Mouse (Mus musculus) forebrain, embryonic 16.5 days (tissue): ENCODE data around the gene Gng7. TPM values are rescaled to one million over a fixed set of nuclear protein-coding genes. Genes with fewer than 3 reads are reported as not detected.

ENCODE experiments used
- ATAC-seq: fragments of 200-750 bp; cut with Nextera tagmentation; 2 replicates; pipeline ENCODE4 v1.8.0; 2017; ENCODE audit warnings: mild to moderate bottlenecking, moderate library complexity
- H3K27ac ChIP-seq: fragments of 300-500 bp; sonication (generic); 2 replicates; pipeline ENCODE4 v1.5.1; 2014; ENCODE audit warnings: low read length, control low read depth
- H3K27me3 ChIP-seq: fragments of 300-500 bp; sonication (generic); replicated peaks from 2 replicates; pipeline ENCODE4 v1.6.1; 2014; ENCODE audit warnings: low read length; ENCODE audit not compliant: control insufficient read depth, insufficient read depth
- H3K36me3 ChIP-seq: fragments of 300-500 bp; sonication (generic); 2 replicates; pipeline ENCODE4 v1.6.1; 2014; ENCODE audit not compliant: control insufficient read depth, insufficient read depth
- H3K4me1 ChIP-seq: fragments of 300-500 bp; sonication (generic); replicated peaks from 2 replicates; pipeline ENCODE4 v1.6.1; 2014; ENCODE audit warnings: low read length; ENCODE audit not compliant: control insufficient read depth, insufficient read depth
- H3K4me2 ChIP-seq: fragments of 300-500 bp; sonication (generic); 2 replicates; pipeline ENCODE4 v1.6.1; 2014; ENCODE audit warnings: mild to moderate bottlenecking, low read length, control low read depth
- H3K4me3 ChIP-seq: fragments of 300-500 bp; sonication (generic); replicated peaks from 2 replicates; pipeline ENCODE4 v1.5.1; 2014; ENCODE audit warnings: mild to moderate bottlenecking, low read length, control low read depth
- H3K9ac ChIP-seq: fragments of 300-500 bp; sonication (generic); replicated peaks from 2 replicates; pipeline ENCODE4 v1.6.1; 2014; ENCODE audit warnings: low read depth, low read length, control low read depth
- H3K9me3 ChIP-seq: fragments of 300-500 bp; sonication (generic); 2 replicates; pipeline ENCODE4 v1.6.1; 2016; ENCODE audit warnings: low read length; ENCODE audit not compliant: control insufficient read depth
- WGBS: fragments of 180-500 bp; shearing (Covaris S2); extraction: QIAGEN DNeasy Blood & Tissue Kit; methylation state at CpG from one replicate; pipeline ENCODE4 v1.1.7; 2014; 5-methylcytosine and 5-hydroxymethylcytosine counted together
- polyA plus RNA-seq: library from polyadenylated mRNA; unstranded; fragments of >200 nt; fragmentation: Nextera tagmentation; extraction: Ambion mirVana; gene quantifications from 2 replicates; pipeline ENCODE4 v1.2.1, GENCODE M21; 2015

Gng7 gene
- polyA plus RNA-seq, 1 experiment from 2014 or later: 47.4 TPM

DNA sequence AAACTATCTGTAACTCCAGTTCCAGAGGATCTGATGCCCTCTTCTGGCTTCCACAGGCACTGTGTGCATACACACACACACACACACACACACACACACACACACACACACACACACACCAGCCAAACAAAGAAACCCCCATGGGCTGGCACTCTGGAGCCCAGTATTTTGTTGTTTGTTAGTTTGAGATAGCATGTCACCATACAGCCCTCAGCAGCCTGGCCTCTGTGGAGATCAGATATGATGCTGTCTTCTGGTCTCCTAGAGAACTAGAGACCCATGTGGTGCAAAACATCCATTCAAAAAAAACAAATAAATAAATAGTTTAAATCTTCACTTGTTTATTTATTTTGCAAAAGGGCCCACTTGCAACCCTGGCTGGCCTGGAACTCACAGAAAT lies 13.5 kb upstream of the Gng7 start:
- H3K36me3 ChIP-seq: peaks cover 14% of the 10 kb centered on the region
- H3K9ac ChIP-seq: no peak overlapping the region
- ATAC-seq: no peak
- no peaks in the 10 kb centered on the region; the same call in 1 of the 2 replicates for H3K27me3 ChIP-seq
- H3K4me1 ChIP-seq: peaks cover 9% of the 10 kb centered on the region
- H3K27ac ChIP-seq: no peak overlapping the region
- no peaks in the 10 kb centered on the region for H3K9me3 ChIP-seq
- no peak overlapping the region for H3K4me2 ChIP-seq
- no peak overlapping the region for H3K4me3 ChIP-seq

DNA sequence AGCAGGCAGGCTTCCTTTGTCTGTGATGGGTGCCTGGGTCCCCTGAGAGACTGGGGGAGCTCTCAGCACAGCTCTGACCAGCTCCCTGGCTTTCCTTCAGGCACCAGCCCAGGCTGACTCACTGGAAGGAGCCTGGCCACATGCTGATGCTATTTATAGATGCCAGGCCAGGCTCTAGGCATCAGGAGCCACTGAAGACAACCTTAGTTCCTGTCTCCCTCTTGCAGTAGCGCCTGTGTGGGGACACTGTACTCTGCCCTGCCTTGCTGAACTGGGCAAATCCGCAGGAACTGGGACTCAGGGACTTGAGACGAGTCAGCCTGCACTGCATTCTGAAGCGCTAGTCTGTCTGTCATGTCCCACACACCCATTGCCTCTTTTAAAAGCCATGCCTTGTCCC lies 12.6 kb upstream of the Gng7 start:
- Histone ChIP-seq H3K4me3 (no peak overlapping the region), H3K9me3 (no peaks in the 10 kb centered on the region), H3K27me3 (no peaks in the 10 kb centered on the region; the same call in 1 of the 2 replicates), H3K36me3 (peaks cover 14% of the 10 kb centered on the region), H3K4me1 (peaks cover 9% of the 10 kb centered on the region), H3K4me2 (no peak overlapping the region), H3K9ac (0 out of 2 replicates have a peak overlapping the region, but pooled peaks have one; percentile 17), H3K27ac (no peak overlapping the region)
- ATAC-seq: no peak
- 60% methylated on average over 4 of the region's 4 CpGs for WGBS

DNA sequence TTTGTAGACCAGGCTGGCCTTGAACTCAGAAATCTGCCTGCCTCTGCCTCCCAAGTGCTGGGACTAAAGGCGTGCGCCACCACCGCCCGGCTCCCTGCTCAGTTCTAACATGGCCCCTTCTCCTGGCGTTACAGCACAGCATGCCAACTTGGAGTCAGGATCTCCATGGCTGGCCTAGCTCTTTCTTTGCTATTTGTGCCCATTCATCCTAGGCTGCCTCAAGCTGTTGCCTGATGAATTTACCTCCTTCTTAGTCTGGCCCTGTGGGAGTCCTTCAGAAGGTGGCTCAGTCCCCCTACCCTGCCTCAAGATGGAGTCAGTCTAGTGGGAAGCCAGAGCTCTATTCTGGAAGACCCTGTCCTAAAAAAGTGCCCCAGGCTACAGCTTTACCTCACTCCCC lies 12.1 kb upstream of the Gng7 start:
- ATAC-seq: no peak
- no peak overlapping the region for H3K4me2 ChIP-seq
- WGBS: 89% methylated on average over 5 of the region's 5 CpGs

DNA sequence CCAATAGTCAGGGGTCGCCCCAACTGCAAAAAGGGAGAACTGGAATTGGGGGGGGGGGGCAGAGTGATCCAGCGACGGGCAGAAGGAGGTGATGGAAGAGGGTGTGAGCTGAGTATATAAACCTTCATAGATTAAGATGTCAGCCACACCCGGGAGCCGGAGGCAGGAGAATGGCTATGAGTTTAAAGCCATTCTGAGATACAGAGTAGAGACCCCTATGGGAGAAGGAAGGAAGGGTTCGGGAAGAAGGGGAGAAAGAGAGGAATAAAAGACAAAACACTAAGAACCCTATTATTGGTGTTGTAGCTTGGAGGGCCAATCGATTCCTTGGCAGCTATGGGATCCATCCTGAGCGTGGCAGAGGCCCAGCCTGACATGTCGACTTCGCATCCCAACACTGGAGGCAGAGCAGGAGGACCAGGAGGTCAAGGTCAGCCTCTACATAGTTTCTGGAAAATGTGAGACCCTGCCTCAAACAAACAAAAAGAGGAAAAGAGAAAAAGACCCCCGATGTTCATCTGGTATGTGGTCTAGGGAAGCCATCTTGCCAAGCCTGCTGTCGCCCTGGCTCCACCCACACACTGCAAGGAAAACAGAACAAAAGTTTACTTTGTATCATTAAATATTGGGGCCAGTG lies 11.0 kb upstream of the Gng7 start, which contains the start of gene Diras1:
TSS of gene Diras1 (minus strand) at position 24 of the 637 bp plus-strand sequence.
- no peaks in the 10 kb centered on the region; the same call in 1 of the 2 replicates for H3K27me3 ChIP-seq
- H3K4me1 ChIP-seq: peaks cover 13% of the 10 kb centered on the region
- H3K9me3 ChIP-seq: no peaks in the 10 kb centered on the region
- peaks cover 7% of the 10 kb centered on the region for H3K36me3 ChIP-seq
- peak within 1 kb of the TSS; percentile 52 for H3K4me3 ChIP-seq
- no peak within 1 kb of the TSS; the same call in 1 of the 2 replicates for H3K27ac ChIP-seq
- H3K9ac ChIP-seq: peak within 1 kb of the TSS; percentile 79
- no peak for ATAC-seq
- H3K4me2 ChIP-seq: peak within 1 kb of the TSS; percentile 89
- 44% methylated on average over 12 of the region's 12 CpGs for WGBS

More for the DNA sequence above, 12.1 kb upstream of the Gng7 start:
- Histone ChIP-seq H3K4me3 (no peak overlapping the region), H3K4me1 (peaks cover 10% of the 10 kb centered on the region), H3K9me3 (no peaks in the 10 kb centered on the region), H3K36me3 (peaks cover 14% of the 10 kb centered on the region), H3K27ac (no peak overlapping the region), H3K9ac (no peak overlapping the region), H3K27me3 (no peaks in the 10 kb centered on the region; the same call in 1 of the 2 replicates)

DNA sequence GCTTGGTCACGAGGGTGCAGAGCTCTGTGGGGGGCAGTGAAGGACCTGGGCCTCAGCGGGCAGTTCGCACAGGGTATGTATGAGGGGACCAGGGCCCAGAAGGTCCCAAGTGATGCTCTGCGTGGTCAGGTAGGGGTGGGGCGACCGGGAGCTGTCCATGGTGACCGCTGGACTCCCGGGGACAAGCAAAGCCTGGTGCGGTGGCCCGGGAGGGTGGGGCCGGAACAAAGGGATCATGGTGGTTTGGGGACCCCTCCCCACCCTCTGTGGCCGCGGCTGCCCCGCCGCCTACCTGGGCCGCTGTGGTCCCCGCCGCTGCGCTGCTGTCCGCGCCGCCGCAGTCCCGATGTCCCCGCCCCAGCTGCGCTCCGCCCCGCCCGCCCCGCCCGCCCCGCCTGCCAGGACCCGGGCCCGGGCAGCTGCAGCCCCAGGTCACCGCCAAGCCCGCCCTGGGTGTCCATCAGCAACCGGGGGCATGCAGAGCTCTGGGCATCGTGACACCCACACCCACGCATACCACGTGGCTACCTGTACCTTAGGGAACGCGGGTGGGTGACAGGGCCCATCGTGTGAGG lies 10.4 kb upstream of the Gng7 start:
- Histone ChIP-seq H3K4me2 (peak overlapping the region; percentile 89), H3K9ac (peak overlapping the region; percentile 79), H3K9me3 (no peaks in the 10 kb centered on the region), H3K4me3 (peak overlapping the region; percentile 52), H3K27ac (no peak overlapping the region; the same call in 1 of the 2 replicates), H3K27me3 (no peaks in the 10 kb centered on the region; the same call in 1 of the 2 replicates), H3K36me3 (peaks cover 4% of the 10 kb centered on the region; the same call in 1 of the 2 replicates), H3K4me1 (peaks cover 13% of the 10 kb centered on the region)
- WGBS: 3% methylated on average over 19 of the region's 43 CpGs
- ATAC-seq: peak; percentile 27

DNA sequence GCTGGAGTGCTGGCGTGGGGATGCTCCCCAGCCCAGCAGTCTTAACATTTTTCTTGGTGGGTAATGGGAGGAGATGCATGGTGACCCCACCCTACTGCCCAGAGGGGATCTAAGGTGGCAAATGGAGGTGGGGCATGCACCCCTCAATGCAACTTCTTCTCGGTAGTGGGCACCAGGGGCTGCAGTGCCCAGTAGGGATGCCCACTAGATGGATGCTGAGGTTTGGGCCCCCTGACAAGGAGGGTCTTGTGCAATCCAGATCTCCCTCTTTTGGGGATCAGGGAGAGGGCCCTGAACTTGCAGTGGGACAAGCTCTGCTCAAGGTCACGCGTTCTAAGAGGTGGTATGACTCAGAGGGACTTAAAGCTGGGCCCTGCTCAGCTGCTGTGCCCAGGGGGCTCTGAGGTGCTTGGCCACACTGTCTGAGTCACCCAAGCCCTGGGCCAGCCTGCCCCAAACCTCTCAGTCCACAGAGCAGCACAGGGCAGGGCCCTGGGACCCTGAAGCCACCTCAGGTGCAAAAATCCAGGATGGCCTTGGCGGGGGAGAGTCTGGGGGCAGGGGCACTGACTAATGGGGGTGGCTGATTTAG lies 9.7 kb upstream of the Gng7 start:
- Histone ChIP-seq H3K36me3 (no peaks in the 10 kb centered on the region), H3K9me3 (no peaks in the 10 kb centered on the region), H3K9ac (peak overlapping the region; percentile 79), H3K4me2 (peak overlapping the region; percentile 89), H3K27me3 (no peaks in the 10 kb centered on the region; the same call in 1 of the 2 replicates), H3K4me3 (peak overlapping the region; percentile 52), H3K27ac (no peak overlapping the region), H3K4me1 (peaks cover 13% of the 10 kb centered on the region)
- 74% methylated on average over 5 of the region's 5 CpGs for WGBS
- no peak for ATAC-seq

DNA sequence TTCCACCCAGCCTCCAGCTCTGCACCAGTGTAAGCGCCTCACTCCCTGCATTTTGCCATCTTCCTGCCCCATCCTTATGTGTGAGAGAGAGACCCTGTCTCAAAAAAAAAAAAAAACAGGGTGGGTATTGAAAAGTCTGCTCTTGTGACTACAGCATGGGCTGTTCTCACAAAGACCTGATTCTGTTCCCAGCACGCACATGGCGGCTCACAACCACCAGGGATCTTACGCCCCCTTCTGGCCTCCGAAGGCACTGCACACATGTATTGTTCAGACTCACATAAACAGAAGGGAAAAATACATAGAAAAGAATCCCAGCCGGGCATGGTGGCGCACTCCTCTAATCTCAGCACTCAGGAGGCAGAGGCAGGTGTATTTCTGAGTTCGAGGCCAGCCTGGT lies 8.0 kb upstream of the Gng7 start:
- no peak for ATAC-seq
- 67% methylated on average over 8 of the region's 8 CpGs for WGBS
- Histone ChIP-seq H3K4me3 (no peak overlapping the region), H3K4me2 (no peak overlapping the region), H3K9me3 (no peaks in the 10 kb centered on the region), H3K36me3 (no peaks in the 10 kb centered on the region), H3K27ac (no peak overlapping the region), H3K27me3 (no peaks in the 10 kb centered on the region; the same call in 1 of the 2 replicates), H3K4me1 (peaks cover 13% of the 10 kb centered on the region), H3K9ac (no peak overlapping the region)

DNA sequence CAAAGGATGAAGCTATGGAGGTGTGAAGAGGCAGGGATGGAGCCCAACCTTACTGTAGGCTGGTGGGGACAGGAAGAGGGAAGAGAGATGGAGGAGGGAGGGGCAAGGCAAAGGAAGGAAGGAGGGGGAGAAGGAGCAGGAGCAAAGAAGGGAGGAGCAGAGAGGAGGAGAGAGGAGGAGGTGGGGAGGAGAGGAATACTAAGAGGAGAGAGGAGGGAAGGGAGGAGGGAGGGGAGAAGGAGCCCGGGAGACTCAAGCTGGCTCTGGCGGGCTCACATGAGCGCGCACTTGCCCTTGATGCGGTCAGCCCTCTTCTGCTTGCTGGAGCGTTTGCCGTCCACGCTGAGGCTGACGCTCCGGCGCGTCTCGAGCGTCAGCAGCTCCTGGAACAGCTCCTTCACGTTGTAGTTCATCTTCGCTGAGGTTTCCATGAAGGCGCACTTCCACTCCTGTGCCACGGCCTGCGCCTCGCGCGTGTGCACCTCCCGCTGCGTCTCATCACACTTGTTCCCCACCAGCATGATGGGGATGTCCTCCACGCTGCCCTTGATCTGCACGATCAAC lies 6.9 kb upstream of the Gng7 start:
- peaks cover 13% of the 10 kb centered on the region for H3K4me1 ChIP-seq
- no peaks in the 10 kb centered on the region; the same call in 1 of the 2 replicates for H3K27me3 ChIP-seq
- H3K4me3 ChIP-seq: peak overlapping the region; percentile 7
- 0 out of 2 replicates have a peak overlapping the region, but pooled peaks have one; percentile 33 for H3K9ac ChIP-seq
- H3K27ac ChIP-seq: no peak overlapping the region
- H3K4me2 ChIP-seq: peak overlapping the region; percentile 21
- no peaks in the 10 kb centered on the region for H3K36me3 ChIP-seq
- ATAC-seq: peak; percentile 26; the same call in 1 of the 2 replicates
- no peaks in the 10 kb centered on the region for H3K9me3 ChIP-seq
- 16% methylated on average over 25 of the region's 26 CpGs for WGBS

DNA sequence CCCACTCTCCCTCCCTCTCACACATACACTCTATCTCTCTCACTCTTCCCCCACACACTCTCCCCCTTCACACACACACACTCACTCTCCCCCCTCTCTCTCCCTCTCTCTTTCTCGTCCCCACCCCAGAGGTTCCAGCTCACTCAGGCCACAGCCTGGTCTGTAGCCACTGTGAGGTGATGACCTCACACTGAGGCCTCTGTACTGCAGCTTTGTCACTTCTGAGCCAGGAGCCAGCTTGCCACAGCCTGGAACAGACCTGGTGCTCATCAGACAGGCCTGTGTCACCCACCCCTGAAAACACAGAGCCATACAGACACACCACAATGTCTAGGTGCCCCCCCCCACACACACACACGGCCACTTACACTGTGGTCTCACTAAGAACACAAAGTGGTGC lies 5.5 kb upstream of the Gng7 start:
- 57% methylated on average over 2 of the region's 2 CpGs for WGBS

More for the DNA sequence above, 5.5 kb upstream of the Gng7 start:
- Histone ChIP-seq H3K27me3 (no peaks in the 10 kb centered on the region; the same call in 1 of the 2 replicates), H3K9ac (no peak overlapping the region), H3K4me2 (no peak overlapping the region), H3K4me1 (peaks cover 14% of the 10 kb centered on the region), H3K9me3 (no peaks in the 10 kb centered on the region), H3K4me3 (no peak overlapping the region), H3K36me3 (no peaks in the 10 kb centered on the region), H3K27ac (no peak overlapping the region)
- no peak for ATAC-seq
